Mouse (Mus musculus) liver, embryonic 14.5 days (tissue): ENCODE measurements at regions not wholly inside any gene's neighbourhood (a gene's known extent, or its start where the extent isn't known, plus 50 kb on each side); places are given as distances from the start of the nearest gene placed in this dataset.

Experiments
- CTCF ChIP-seq: IDR thresholded peaks from 2 replicates; pipeline ENCODE4 v1.5.1; 2016; ENCODE audit warnings: antibody characterized with exemption, low read depth, control low read depth
- EP300 ChIP-seq: IDR thresholded peaks from 2 replicates; pipeline ENCODE4 v1.6.1; 2016; ENCODE audit warnings: antibody characterized with exemption, low read depth

GRCm38 (mm10) chr2:178916316-178917033 lies 486.1 kb downstream of the Cdh26 start:
- TF ChIP-seq CTCF, result no peak
- no peak for TF ChIP-seq EP300
